In genomic region chr19:21799410-21800373, GRCm38 (mm10) we compare ENCODE assay signal across 9 mouse cellular contexts. TPM values are rescaled to one million over a fixed set of nuclear protein-coding genes. Genes with fewer than 3 reads are reported as not detected.
DNase-seq lines count a peak whose midpoint lies in the region; ATAC-seq and TF ChIP-seq lines count a peak whose summit lies in the region.
"Had no signal": no experiment of that assay in that cellular context is flagged by ENCODE, and none has a peak within 500 bp of the region (broad histone marks: within the 10 kb centered on the region; RNA-seq: fewer than 3 reads in every experiment).

No protein-coding gene starts in this region.

- H3K4me2 ChIP-seq in kidney, embryonic 15.5 days = no peak overlapping the region
- no peak overlapping the region for H3K4me2 ChIP-seq in embryonic facial prominence, embryonic 12.5 days (replicated peaks)
- no peak overlapping the region for H3K4me2 ChIP-seq in midbrain, postnatal 0 days (ENCODE audit: low read depth, low read length, poor library complexity, severe bottlenecking)

- no peak overlapping the region for H3K9ac ChIP-seq in kidney, embryonic 15.5 days
- no peak overlapping the region for H3K9ac ChIP-seq in embryonic facial prominence, embryonic 12.5 days
- no peak overlapping the region for H3K9ac ChIP-seq in midbrain, postnatal 0 days (replicated peaks; ENCODE audit: low read length, poor library complexity, severe bottlenecking)

- WGBS in kidney, embryonic 15.5 days = 68% methylated on average over 13 of the region's 13 CpGs
- WGBS in embryonic facial prominence, embryonic 12.5 days = 64% methylated on average over 13 of the region's 13 CpGs
- 43% methylated on average over 13 of the region's 13 CpGs for WGBS in midbrain, postnatal 0 days

- peak overlapping the region; percentile 1; the same call in 1 of the 2 replicates for H3K27ac ChIP-seq in kidney, embryonic 15.5 days
- peak overlapping the region; percentile 0; the same call in 1 of the 2 replicates for H3K27ac ChIP-seq in embryonic facial prominence, embryonic 12.5 days
- H3K27ac ChIP-seq in midbrain, postnatal 0 days (ENCODE audit: low read depth, low read length) = no peak overlapping the region

- no peaks in the 10 kb centered on the region for H3K9me3 ChIP-seq in kidney, embryonic 15.5 days (replicated peaks)
- H3K9me3 ChIP-seq in embryonic facial prominence, embryonic 12.5 days = no peaks in the 10 kb centered on the region
- H3K9me3 ChIP-seq in midbrain, postnatal 0 days (ENCODE audit: low read length) = no peaks in the 10 kb centered on the region

- DNase-seq in kidney, adult 11 months = no peak
- DNase-seq in kidney, postnatal 10 days = peak; percentile 49
- peak; percentile 38 for DNase-seq in midbrain, postnatal 0 days (ENCODE audit: low spot score)
- DNase-seq in ovary, adult 18-20 months (ENCODE audit: low spot score) = no peak
- no peak for DNase-seq in natural killer cell, adult 2 months (ENCODE audit: low spot score in 2 of 2)
- DNase-seq in thymus, postnatal 0 days (ENCODE audit: low spot score) = no peak
- DNase-seq: left cerebral cortex, postnatal 4 days had no signal

- no peak overlapping the region for H3K4me3 ChIP-seq in kidney, embryonic 15.5 days (replicated peaks)
- no peak overlapping the region for H3K4me3 ChIP-seq in embryonic facial prominence, embryonic 12.5 days
- H3K4me3 ChIP-seq in midbrain, postnatal 0 days (ENCODE audit: low read depth, low read length) = no peak overlapping the region

- H3K4me1 ChIP-seq in kidney, embryonic 15.5 days = peaks cover 6% of the 10 kb centered on the region
- peaks cover 5% of the 10 kb centered on the region; the same call in 1 of the 2 replicates for H3K4me1 ChIP-seq in embryonic facial prominence, embryonic 12.5 days
- no peaks in the 10 kb centered on the region for H3K4me1 ChIP-seq in midbrain, postnatal 0 days (ENCODE audit: insufficient read depth, low read length)

- H3K27me3 ChIP-seq in kidney, embryonic 15.5 days = no peaks in the 10 kb centered on the region
- H3K27me3 ChIP-seq in embryonic facial prominence, embryonic 12.5 days = no peaks in the 10 kb centered on the region
- no peaks in the 10 kb centered on the region for H3K27me3 ChIP-seq in midbrain, postnatal 0 days (ENCODE audit: insufficient read depth, low read length)

- TF ChIP-seq CTCF in midbrain, postnatal 0 days (IDR thresholded peaks at IDR 0.05) = no peak

- ATAC-seq in kidney, embryonic 15.5 days (replicated peaks; ENCODE audit: low FRiP score) = no peak
- 0 out of 2 replicates have a peak, but pooled peaks have one; percentile 30 for ATAC-seq in embryonic facial prominence, embryonic 12.5 days (ENCODE audit: insufficient number of reproducible peaks, insufficient read depth, low FRiP score, low TSS enrichment)
- ATAC-seq in midbrain, postnatal 0 days (ENCODE audit: low FRiP score) = no peak; the same call in 1 of the 2 replicates

- peaks cover 83% of the 10 kb centered on the region for H3K36me3 ChIP-seq in kidney, embryonic 15.5 days
- peaks cover 69% of the 10 kb centered on the region for H3K36me3 ChIP-seq in embryonic facial prominence, embryonic 12.5 days
- peaks cover 32% of the 10 kb centered on the region for H3K36me3 ChIP-seq in midbrain, postnatal 0 days (ENCODE audit: insufficient read depth, low read length)

RNA-seq across cellular contexts. Expression of gene Cemip2, which starts 21.6 kb away (rescaled TPM):
- polyA plus RNA-seq in kidney, embryonic 15.5 days (2015; fragmentation: Nextera tagmentation; extraction: Ambion mirVana) = 23.8 and 24.5 TPM in 2 replicates
- 51.7 and 55.0 TPM in 2 replicates for polyA plus RNA-seq in embryonic facial prominence, embryonic 12.5 days (2016; fragmentation: Nextera tagmentation; extraction: Ambion mirVana)
- 26.3 and 35.4 TPM in 2 replicates for total RNA-seq in midbrain, postnatal 0 days (2014; rRNA removed)
- 13.0 and 15.8 TPM in 2 replicates for polyA plus RNA-seq in midbrain, postnatal 0 days (2015; fragmentation: Nextera tagmentation; extraction: Ambion mirVana)
- polyA plus RNA-seq in thymus, postnatal 0 days (2015; fragmentation: Nextera tagmentation; extraction: Ambion mirVana) = 4.7 and 5.6 TPM in 2 replicates

Comparison
In these comparisons a context has a peak if more than half of its experiments do, and no peak if none do; other contexts are left out.
1. DNase-seq: peak in kidney, postnatal 10 days (single experiment) and midbrain, postnatal 0 days (single experiment); none in kidney, adult 11 months (single experiment), ovary, adult 18-20 months (single experiment), natural killer cell, adult 2 months (0 of 2) and thymus, postnatal 0 days (single experiment).